Mouse (Mus musculus) brain, embryonic 14.5 days (tissue): Measurements from ENCODE around the gene Pde4b.

Experiments
- CTCF ChIP-seq: fragments of 200-500 bp; IDR thresholded peaks from 2 replicates; pipeline ENCODE4 v1.5.1; 2012; ENCODE audit warnings: inconsistent platforms, mild to moderate bottlenecking, moderate library complexity, borderline replicate concordance; ENCODE audit not compliant: insufficient read depth, insufficient read length; ENCODE audit errors: extremely low read depth
- POLR2A ChIP-seq: fragments of 200-500 bp; IDR thresholded peaks from 2 replicates; pipeline ENCODE4 v1.6.1; 2012; ENCODE audit warnings: mild to moderate bottlenecking, inconsistent platforms, borderline replicate concordance; ENCODE audit not compliant: poor library complexity, insufficient read depth, insufficient read length, severe bottlenecking; ENCODE audit errors: extremely low read depth

DNA sequence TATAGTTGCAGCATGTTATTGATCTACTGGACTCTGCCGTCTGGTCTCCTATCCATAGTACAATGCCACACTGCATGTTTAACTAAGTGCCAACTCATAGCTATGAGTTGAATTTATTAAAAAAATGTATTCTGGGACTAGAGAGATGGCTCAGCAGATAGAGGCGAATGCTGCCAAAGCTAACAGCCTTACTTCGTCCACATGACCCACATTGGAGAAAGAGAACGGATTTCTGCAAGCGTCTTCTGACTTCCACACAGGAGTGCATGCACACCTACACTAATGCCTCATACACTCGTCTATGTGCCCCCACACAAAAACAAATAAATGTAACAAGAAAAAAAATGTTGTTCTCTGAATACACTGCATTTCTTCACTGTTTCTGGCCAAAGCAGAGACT is 231.3 kb downstream of the Pde4b start:
- TF ChIP-seq POLR2A (no peak), CTCF (no peak)
